Mouse (Mus musculus) bone marrow, adult 2 months (tissue): ENCODE results near the gene Ugt1a8.
"Not testable (repeated sequence)": the region's sequence is repeated elsewhere in the genome, so short reads cannot be mapped to it uniquely, and the experiment has no call there.

Experiments
- CTCF ChIP-seq: fragments of 200-500 bp; IDR thresholded peaks from 2 replicates; pipeline ENCODE4 v1.5.1; 2011; ENCODE audit warnings: low read length, control low read depth; ENCODE audit not compliant: control insufficient read depth, insufficient read depth
- POLR2A ChIP-seq: fragments of 200-500 bp; IDR thresholded peaks from 2 replicates; pipeline ENCODE4 v1.6.1; 2011; ENCODE audit warnings: low read depth, mild to moderate bottlenecking, control low read depth, low read length, borderline replicate concordance; ENCODE audit not compliant: control insufficient read depth

DNA sequence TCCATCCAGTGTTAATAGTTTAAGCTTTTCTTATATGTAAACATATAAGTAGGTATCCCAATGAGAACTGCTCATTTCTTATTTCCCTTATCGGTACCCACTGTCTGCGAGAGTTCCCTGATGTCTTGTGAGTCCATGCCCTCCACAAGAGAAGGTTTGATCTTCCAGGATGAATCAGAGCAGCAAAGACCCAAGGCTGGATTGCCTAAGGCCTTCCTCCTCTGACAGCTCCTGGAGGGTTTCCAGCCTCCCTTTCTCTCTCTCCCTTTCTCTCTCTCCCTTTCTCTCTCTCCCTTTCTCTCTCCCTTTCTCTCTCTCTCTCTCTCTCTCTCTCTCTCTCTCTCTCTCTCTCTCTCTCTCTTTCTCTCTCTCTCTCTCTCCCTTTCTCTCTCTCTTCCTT lies 41.5 kb downstream of the Ugt1a8 start:
- TF ChIP-seq CTCF, POLR2A: not testable (repeated sequence)
